Mouse (Mus musculus) limb, embryonic 15.5 days (tissue): Measurements from ENCODE around the gene Cxcl15. TPM values are rescaled to one million over a fixed set of nuclear protein-coding genes. Genes with fewer than 3 reads are reported as not detected.
"Not testable (repeated sequence)": the region's sequence is repeated elsewhere in the genome, so short reads cannot be mapped to it uniquely, and the experiment has no call there.

Experiments
- ATAC-seq: fragments of 200-750 bp; cut with Nextera tagmentation; 2 replicates; pipeline ENCODE4 v1.8.0; 2017; ENCODE audit warnings: low read depth, moderate TSS enrichment; ENCODE audit not compliant: insufficient number of reproducible peaks, low FRiP score, low TSS enrichment
- H3K27ac ChIP-seq: fragments of 300-500 bp; sonication (generic); 2 replicates; pipeline ENCODE4 v1.5.1; 2015; ENCODE audit warnings: moderate library complexity, mild to moderate bottlenecking, inconsistent platforms
- H3K27me3 ChIP-seq: fragments of 300-500 bp; sonication (generic); 2 replicates; pipeline ENCODE4 v1.6.1; 2015; ENCODE audit warnings: inconsistent platforms
- H3K36me3 ChIP-seq: fragments of 300-500 bp; sonication (generic); 2 replicates; pipeline ENCODE4 v1.6.1; 2015; ENCODE audit warnings: inconsistent platforms
- H3K4me1 ChIP-seq: fragments of 300-500 bp; sonication (generic); 2 replicates; pipeline ENCODE4 v1.6.1; 2015; ENCODE audit warnings: inconsistent platforms
- H3K4me2 ChIP-seq: fragments of 300-500 bp; sonication (generic); 2 replicates; pipeline ENCODE4 v1.6.1; 2015; ENCODE audit warnings: mild to moderate bottlenecking, inconsistent platforms
- H3K4me3 ChIP-seq: fragments of 300-500 bp; sonication (generic); 2 replicates; pipeline ENCODE4 v1.5.1; 2015; ENCODE audit warnings: mild to moderate bottlenecking, inconsistent platforms
- H3K9ac ChIP-seq: fragments of 300-500 bp; sonication (generic); 2 replicates; pipeline ENCODE4 v1.6.1; 2015; ENCODE audit warnings: inconsistent platforms
- H3K9me3 ChIP-seq: fragments of 300-500 bp; sonication (generic); 2 replicates; pipeline ENCODE4 v1.6.1; 2016; ENCODE audit warnings: inconsistent platforms
- whole genome bisulfite sequencing: fragments of 180-500 bp; shearing (Covaris S2); methylation state at CpG from one replicate; pipeline ENCODE4 v1.1.7; 2015; 5-methylcytosine and 5-hydroxymethylcytosine counted together
- polyA plus RNA-seq: library from polyadenylated mRNA; unstranded; fragments of >200 nt; fragmentation: Nextera tagmentation; extraction: Ambion mirVana; gene quantifications from 2 replicates; pipeline ENCODE4 v1.2.1, GENCODE M21; 2015

Cxcl15 gene
- polyA plus RNA-seq, 1 experiment from 2014 or later: 0.58 TPM

- ATAC-seq: no peak
- Histone ChIP-seq H3K27ac (no peak within 1 kb of the TSS), H3K4me1 (no peaks in the 10 kb centered on the region), H3K4me2 (no peak within 1 kb of the TSS), H3K27me3 (0 out of 2 replicates have a peak, but pooled peaks cover 7% of the 10 kb centered on the region), H3K9me3 (no peaks in the 10 kb centered on the region), H3K4me3 (no peak within 1 kb of the TSS), H3K9ac (no peak within 1 kb of the TSS), H3K36me3 (no peaks in the 10 kb centered on the region)
- 77% methylated on average over 16 of the region's 16 CpGs for WGBS
Observed at GRCm38 (mm10) chr5:90771880-90772653, 22.3 kb upstream of the Cxcl15 start, which contains the start of gene Pf4. TSS of gene Pf4 (plus strand) at chr5:90772435.

GRCm38 (mm10) chr5:90775562-90775961 lies 18.8 kb upstream of the Cxcl15 start:
- H3K27me3 ChIP-seq: no peaks in the 10 kb centered on the region
- WGBS: 86% methylated on average over 5 of the region's 5 CpGs
- H3K4me2 ChIP-seq: no peak overlapping the region
- H3K4me1 ChIP-seq: no peaks in the 10 kb centered on the region
- ATAC-seq: no peak
- H3K27ac ChIP-seq: no peak overlapping the region
- no peaks in the 10 kb centered on the region for H3K9me3 ChIP-seq
- H3K4me3 ChIP-seq: no peak overlapping the region
- H3K36me3 ChIP-seq: no peaks in the 10 kb centered on the region
- H3K9ac ChIP-seq: no peak overlapping the region

- Histone ChIP-seq H3K27ac (no peak overlapping the region), H3K9me3 (no peaks in the 10 kb centered on the region), H3K9ac (no peak overlapping the region), H3K4me2 (no peak overlapping the region), H3K27me3 (no peaks in the 10 kb centered on the region), H3K4me3 (no peak overlapping the region), H3K4me1 (no peaks in the 10 kb centered on the region), H3K36me3 (no peaks in the 10 kb centered on the region)
- 71% methylated on average over 10 of the region's 10 CpGs for WGBS
- ATAC-seq: no peak
Observed at GRCm38 (mm10) chr5:90777621-90778020, 16.7 kb upstream of the Cxcl15 start.

GRCm38 (mm10) chr5:90778856-90779255 lies 15.5 kb upstream of the Cxcl15 start:
- H3K4me3 ChIP-seq: no peak overlapping the region
- H3K9ac ChIP-seq: no peak overlapping the region
- ATAC-seq: no peak
- 77% methylated on average over 6 of the region's 6 CpGs for WGBS
- H3K27ac ChIP-seq: no peak overlapping the region
- H3K36me3 ChIP-seq: no peaks in the 10 kb centered on the region
- H3K27me3 ChIP-seq: no peaks in the 10 kb centered on the region
- H3K4me2 ChIP-seq: no peak overlapping the region
- no peaks in the 10 kb centered on the region for H3K4me1 ChIP-seq
- H3K9me3 ChIP-seq: no peaks in the 10 kb centered on the region

GRCm38 (mm10) chr5:90783697-90784096 lies 10.6 kb upstream of the Cxcl15 start:
- Histone ChIP-seq H3K9me3 (no peaks in the 10 kb centered on the region), H3K4me1 (peaks cover 8% of the 10 kb centered on the region)

GRCm38 (mm10) chr5:90785659-90786588 lies 8.4 kb upstream of the Cxcl15 start, which contains the start of gene Cxcl3:
TSS of gene Cxcl3 (plus strand) at chr5:90786103.
- Histone ChIP-seq H3K36me3 (no peaks in the 10 kb centered on the region), H3K27me3 (peaks cover 7% of the 10 kb centered on the region; the same call in 1 of the 2 replicates), H3K4me3 (peak within 1 kb of the TSS; percentile 23), H3K4me2 (peak within 1 kb of the TSS; percentile 51), H3K9me3 (no peaks in the 10 kb centered on the region), H3K9ac (no peak within 1 kb of the TSS), H3K4me1 (peaks cover 17% of the 10 kb centered on the region), H3K27ac (no peak within 1 kb of the TSS)
- 14% methylated on average over 26 of the region's 26 CpGs for WGBS
- ATAC-seq: peak; percentile 24; the same call in 1 of the 2 replicates

More at GRCm38 (mm10) chr5:90783697-90784096, 10.6 kb upstream of the Cxcl15 start:
- 78% methylated on average over 3 of the region's 3 CpGs for WGBS
- Histone ChIP-seq H3K27me3 (peaks cover 7% of the 10 kb centered on the region; the same call in 1 of the 2 replicates), H3K4me3 (no peak overlapping the region), H3K36me3 (no peaks in the 10 kb centered on the region), H3K4me2 (no peak overlapping the region), H3K9ac (no peak overlapping the region), H3K27ac (no peak overlapping the region)
- no peak for ATAC-seq

GRCm38 (mm10) chr5:90788114-90788513 lies 6.2 kb upstream of the Cxcl15 start:
- Histone ChIP-seq H3K4me3 (no peak overlapping the region), H3K27me3 (peaks cover 7% of the 10 kb centered on the region; the same call in 1 of the 2 replicates), H3K9ac (no peak overlapping the region), H3K27ac (no peak overlapping the region), H3K9me3 (no peaks in the 10 kb centered on the region), H3K4me2 (no peak overlapping the region), H3K4me1 (peaks cover 17% of the 10 kb centered on the region), H3K36me3 (no peaks in the 10 kb centered on the region)
- 77% methylated on average over 4 of the region's 4 CpGs for WGBS
- ATAC-seq: no peak

- Histone ChIP-seq H3K9ac (no peak overlapping the region), H3K9me3 (no peaks in the 10 kb centered on the region), H3K36me3 (no peaks in the 10 kb centered on the region), H3K27ac (no peak overlapping the region), H3K4me1 (peaks cover 17% of the 10 kb centered on the region), H3K4me3 (no peak overlapping the region), H3K4me2 (no peak overlapping the region), H3K27me3 (peaks cover 7% of the 10 kb centered on the region; the same call in 1 of the 2 replicates)
- WGBS: 50% methylated on average over 11 of the region's 11 CpGs
- no peak for ATAC-seq
Observed at GRCm38 (mm10) chr5:90789306-90790073, 4.8 kb upstream of the Cxcl15 start.

- ATAC-seq: no peak
- H3K27ac ChIP-seq: no peak overlapping the region
- WGBS: 12% methylated on average over 8 of the region's 8 CpGs
Observed at GRCm38 (mm10) chr5:90790074-90790502, 4.2 kb upstream of the Cxcl15 start.

GRCm38 (mm10) chr5:90795392-90795791 lies 1.1 kb downstream of the Cxcl15 start:
- ATAC-seq, H3K4me2 ChIP-seq, H3K4me1 ChIP-seq, H3K27me3 ChIP-seq, H3K9me3 ChIP-seq, H3K4me3 ChIP-seq, H3K9ac ChIP-seq, H3K27ac ChIP-seq, H3K36me3 ChIP-seq: not testable (repeated sequence)
- 87% methylated on average over 2 of the region's 2 CpGs for WGBS

More at GRCm38 (mm10) chr5:90790074-90790502, 4.2 kb upstream of the Cxcl15 start:
- Histone ChIP-seq H3K9ac (no peak overlapping the region), H3K9me3 (no peaks in the 10 kb centered on the region), H3K4me1 (peaks cover 17% of the 10 kb centered on the region), H3K36me3 (no peaks in the 10 kb centered on the region), H3K4me2 (no peak overlapping the region), H3K4me3 (no peak overlapping the region), H3K27me3 (peaks cover 7% of the 10 kb centered on the region; the same call in 1 of the 2 replicates)

GRCm38 (mm10) chr5:90804574-90804973 lies 10.2 kb downstream of the Cxcl15 start:
- ATAC-seq: no peak
- no peaks in the 10 kb centered on the region for H3K27me3 ChIP-seq
- no peak overlapping the region for H3K4me3 ChIP-seq
- H3K4me1 ChIP-seq: no peaks in the 10 kb centered on the region
- H3K27ac ChIP-seq: no peak overlapping the region
- no peak overlapping the region for H3K9ac ChIP-seq
- H3K9me3 ChIP-seq: no peaks in the 10 kb centered on the region
- H3K4me2 ChIP-seq: no peak overlapping the region
- no peaks in the 10 kb centered on the region for H3K36me3 ChIP-seq
